Mouse (Mus musculus) small intestine, adult 2 months (tissue): ENCODE results near the gene Akt2. TPM values are rescaled to one million over a fixed set of nuclear protein-coding genes. Genes with fewer than 3 reads are reported as not detected.

Experiments used
- H3K27ac ChIP-seq: fragments of 200-500 bp; 2 replicates; pipeline ENCODE4 v1.5.1; 2012; ENCODE audit warnings: low read depth, low read length, control low read depth, inconsistent platforms; ENCODE audit not compliant: insufficient read depth
- H3K27me3 ChIP-seq: fragments of 200-500 bp; 2 replicates; pipeline ENCODE4 v1.6.1; 2012; ENCODE audit warnings: mild to moderate bottlenecking, moderate library complexity, low read length, inconsistent platforms; ENCODE audit not compliant: control insufficient read depth, insufficient read depth
- H3K36me3 ChIP-seq: fragments of 200-500 bp; 2 replicates; pipeline ENCODE4 v1.6.1; 2012; ENCODE audit warnings: mild to moderate bottlenecking, low read length, control low read depth, inconsistent platforms; ENCODE audit not compliant: control insufficient read depth, insufficient read depth
- H3K4me1 ChIP-seq: fragments of 200-500 bp; 2 replicates; pipeline ENCODE4 v1.6.1; 2012; ENCODE audit warnings: low read length, inconsistent platforms, mixed read lengths; ENCODE audit not compliant: control insufficient read depth, insufficient read depth, insufficient read length
- H3K4me3 ChIP-seq: fragments of 200-500 bp; 2 replicates; pipeline ENCODE4 v1.5.1; 2012; ENCODE audit warnings: low read depth, mild to moderate bottlenecking, control low read depth, inconsistent platforms, low read length, moderate library complexity
- CTCF ChIP-seq: fragments of 200-500 bp; IDR thresholded peaks from 2 replicates; pipeline ENCODE4 v1.5.1; 2012; ENCODE audit warnings: low read depth, mild to moderate bottlenecking, control low read depth, inconsistent platforms, low read length, moderate library complexity, mixed read lengths; ENCODE audit not compliant: insufficient replicate concordance, insufficient read length; ENCODE audit errors: extremely low read depth
- POLR2A ChIP-seq: fragments of 200-500 bp; IDR thresholded peaks from 2 replicates; pipeline ENCODE4 v1.6.1; 2012; ENCODE audit warnings: low read depth, mild to moderate bottlenecking, control low read depth, inconsistent platforms, low read length, moderate library complexity
- WGBS: fragments of 180-500 bp; shearing (Covaris S2); methylation state at CpG from one replicate; pipeline ENCODE4 v1.1.7; 2018; 5-methylcytosine and 5-hydroxymethylcytosine counted together
- polyA plus RNA-seq: library from polyadenylated mRNA; depleted of rRNA; stranded (reverse); fragments of >200 nt; gene quantifications from 2 replicates; pipeline ENCODE4 v1.2.3, GENCODE M21; 2012

Gene Akt2
- polyA plus RNA-seq, 1 experiment, result 34.1 TPM

GRCm38 (mm10) chr7:27673575-27674131 lies 82.3 kb downstream of the Akt2 start:
- Histone ChIP-seq H3K4me1 (peaks cover 14% of the 10 kb centered on the region), H3K4me3 (peak overlapping the region; percentile 84), H3K36me3 (no peaks in the 10 kb centered on the region), H3K27me3 (no peaks in the 10 kb centered on the region), H3K27ac (no peak overlapping the region)
- under 1% methylated on average over 51 of the region's 52 CpGs for WGBS
- TF ChIP-seq POLR2A (no peak), CTCF (no peak)

DNA sequence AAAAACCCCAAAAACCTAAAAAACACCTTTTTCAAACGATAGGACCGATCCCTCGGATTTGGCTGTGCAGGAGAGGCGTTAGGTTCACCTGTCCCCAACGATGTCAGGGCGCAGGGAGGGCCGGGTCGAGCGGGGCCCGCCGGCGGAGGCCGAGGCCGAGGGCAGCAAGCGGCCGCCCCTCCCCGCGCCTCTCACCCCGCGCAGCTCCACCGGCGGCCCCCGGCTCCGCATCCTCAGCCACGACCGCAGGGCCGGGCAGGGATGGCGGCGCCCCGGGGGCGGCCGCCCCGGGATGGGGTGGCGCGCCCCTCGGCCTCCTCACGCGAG lies 82.8 kb downstream of the Akt2 start:
- no peak overlapping the region for H3K27ac ChIP-seq
- H3K4me3 ChIP-seq, result peak overlapping the region; percentile 84
- peaks cover 14% of the 10 kb centered on the region for H3K4me1 ChIP-seq
- TF ChIP-seq POLR2A (no peak), CTCF (no peak)
- H3K27me3 ChIP-seq, result no peaks in the 10 kb centered on the region
- no peaks in the 10 kb centered on the region for H3K36me3 ChIP-seq
- 1% methylated on average over 36 of the region's 38 CpGs for WGBS

DNA sequence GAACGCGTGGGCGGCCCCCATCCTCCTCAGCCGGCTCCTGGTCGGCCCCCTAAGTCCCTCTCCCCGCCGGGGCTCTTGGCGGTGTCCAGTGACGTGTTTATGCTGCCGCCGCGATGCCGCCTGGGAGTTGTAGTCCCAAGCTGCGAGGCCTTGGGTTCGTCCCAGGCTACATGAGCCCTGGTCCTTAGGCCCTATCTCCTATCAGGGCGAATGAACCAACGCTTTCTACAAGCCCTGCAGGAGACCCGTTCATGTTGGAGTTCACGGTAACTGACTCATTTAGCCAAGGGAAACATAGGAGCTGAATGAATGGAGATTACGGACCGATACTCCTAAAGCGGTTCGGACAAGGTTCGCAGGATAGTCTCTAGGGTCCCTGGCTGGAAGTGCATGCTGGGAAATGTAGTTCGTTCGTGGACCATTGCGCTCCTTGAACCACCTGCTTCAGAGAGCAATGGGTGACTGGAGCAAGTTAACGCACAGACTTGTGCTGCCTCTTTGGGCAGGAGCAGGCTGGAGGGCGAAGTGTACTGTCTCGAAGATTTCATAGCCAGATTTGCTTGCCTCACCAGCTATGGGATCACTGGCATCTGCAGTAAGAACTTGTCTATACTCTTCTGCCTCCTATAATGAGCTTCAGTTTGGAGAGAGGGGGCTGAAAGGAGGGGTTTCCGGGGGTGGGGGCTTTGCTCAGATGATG lies 83.3 kb downstream of the Akt2 start, which contains the start of gene Map3k10:
Map3k10 (minus strand) TSS at position 77 of the 700 bp plus-strand sequence.
- Histone ChIP-seq H3K27me3 (no peaks in the 10 kb centered on the region), H3K4me1 (peaks cover 14% of the 10 kb centered on the region), H3K4me3 (peak within 1 kb of the TSS; percentile 84), H3K27ac (peak within 1 kb of the TSS; percentile 95), H3K36me3 (no peaks in the 10 kb centered on the region)
- TF ChIP-seq CTCF, result no peak
- no peak for TF ChIP-seq POLR2A
- under 1% methylated on average over 31 of the region's 31 CpGs for WGBS

DNA sequence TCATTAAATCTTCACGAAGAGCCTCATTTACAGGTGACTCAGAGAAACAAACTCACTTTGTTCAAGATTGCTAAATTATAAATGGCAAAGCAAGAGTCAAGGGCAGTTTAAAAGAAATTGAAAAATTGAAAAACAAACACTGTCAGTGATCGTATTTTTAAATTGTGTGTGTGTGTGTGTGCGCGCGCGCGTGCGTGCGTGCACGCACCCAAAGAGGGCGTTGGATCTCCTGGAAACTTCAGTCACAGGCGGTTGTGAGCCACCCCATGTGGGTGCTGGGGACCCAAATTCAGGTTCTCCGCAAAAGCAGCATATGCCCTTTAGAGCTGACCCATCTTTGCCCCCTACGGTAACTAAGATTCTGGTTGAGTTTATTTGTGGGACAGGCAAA lies 83.9 kb downstream of the Akt2 start:
- H3K4me1 ChIP-seq, result peaks cover 14% of the 10 kb centered on the region
- TF ChIP-seq CTCF (no peak), POLR2A (no peak)
- H3K4me3 ChIP-seq, result no peak overlapping the region
- no peaks in the 10 kb centered on the region for H3K36me3 ChIP-seq
- 21% methylated on average over 14 of the region's 14 CpGs for WGBS
- no peaks in the 10 kb centered on the region for H3K27me3 ChIP-seq
- no peak overlapping the region for H3K27ac ChIP-seq

GRCm38 (mm10) chr7:27683218-27683617 lies 91.9 kb downstream of the Akt2 start:
- no peak for TF ChIP-seq POLR2A
- TF ChIP-seq CTCF, result no peak
- peaks cover 2% of the 10 kb centered on the region; the same call in 1 of the 2 replicates for H3K4me1 ChIP-seq
- H3K36me3 ChIP-seq, result no peaks in the 10 kb centered on the region
- 62% methylated on average over 2 of the region's 2 CpGs for WGBS
- no peaks in the 10 kb centered on the region for H3K27me3 ChIP-seq
- no peak overlapping the region for H3K27ac ChIP-seq
- no peak overlapping the region for H3K4me3 ChIP-seq

GRCm38 (mm10) chr7:27685220-27685619 lies 93.9 kb downstream of the Akt2 start:
- Histone ChIP-seq H3K27ac (no peak overlapping the region), H3K4me3 (no peak overlapping the region), H3K4me1 (peaks cover 4% of the 10 kb centered on the region; the same call in 1 of the 2 replicates), H3K27me3 (no peaks in the 10 kb centered on the region), H3K36me3 (no peaks in the 10 kb centered on the region)
- TF ChIP-seq CTCF (no peak), POLR2A (no peak)
- WGBS, result 30% methylated on average over 5 of the region's 5 CpGs

DNA sequence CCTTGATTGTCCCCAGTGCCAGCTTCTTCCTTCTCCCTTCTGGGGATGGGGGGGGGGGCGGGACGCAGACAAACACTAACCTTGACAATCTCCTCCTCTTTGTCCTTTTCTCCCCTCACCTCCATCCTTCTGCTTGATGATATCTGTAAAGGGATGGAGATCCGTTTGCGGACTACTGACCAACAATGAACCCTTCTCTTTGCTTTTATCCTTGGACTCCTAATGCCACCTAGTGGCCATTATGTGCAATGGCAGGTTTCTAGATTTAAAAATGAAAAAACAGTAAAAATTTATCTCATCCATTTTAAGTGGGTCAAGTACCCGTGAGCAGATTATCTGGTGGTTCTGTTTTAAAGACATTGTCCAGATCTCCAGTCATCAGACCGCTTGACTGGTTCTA lies 94.3 kb downstream of the Akt2 start:
- Histone ChIP-seq H3K27ac (no peak overlapping the region), H3K4me1 (peaks cover 4% of the 10 kb centered on the region; the same call in 1 of the 2 replicates)
- 1% methylated on average over 6 of the region's 6 CpGs for WGBS

More for the DNA sequence above, 94.3 kb downstream of the Akt2 start:
- no peaks in the 10 kb centered on the region for H3K36me3 ChIP-seq
- no peaks in the 10 kb centered on the region for H3K27me3 ChIP-seq
- H3K4me3 ChIP-seq, result no peak overlapping the region
- 0 out of 2 replicates have a peak, but pooled peaks have one; percentile 7 for TF ChIP-seq CTCF
- TF ChIP-seq POLR2A, result no peak
